Mouse (Mus musculus): Measurements from ENCODE around the gene Atp5d.

The Atp5d gene

DNA sequence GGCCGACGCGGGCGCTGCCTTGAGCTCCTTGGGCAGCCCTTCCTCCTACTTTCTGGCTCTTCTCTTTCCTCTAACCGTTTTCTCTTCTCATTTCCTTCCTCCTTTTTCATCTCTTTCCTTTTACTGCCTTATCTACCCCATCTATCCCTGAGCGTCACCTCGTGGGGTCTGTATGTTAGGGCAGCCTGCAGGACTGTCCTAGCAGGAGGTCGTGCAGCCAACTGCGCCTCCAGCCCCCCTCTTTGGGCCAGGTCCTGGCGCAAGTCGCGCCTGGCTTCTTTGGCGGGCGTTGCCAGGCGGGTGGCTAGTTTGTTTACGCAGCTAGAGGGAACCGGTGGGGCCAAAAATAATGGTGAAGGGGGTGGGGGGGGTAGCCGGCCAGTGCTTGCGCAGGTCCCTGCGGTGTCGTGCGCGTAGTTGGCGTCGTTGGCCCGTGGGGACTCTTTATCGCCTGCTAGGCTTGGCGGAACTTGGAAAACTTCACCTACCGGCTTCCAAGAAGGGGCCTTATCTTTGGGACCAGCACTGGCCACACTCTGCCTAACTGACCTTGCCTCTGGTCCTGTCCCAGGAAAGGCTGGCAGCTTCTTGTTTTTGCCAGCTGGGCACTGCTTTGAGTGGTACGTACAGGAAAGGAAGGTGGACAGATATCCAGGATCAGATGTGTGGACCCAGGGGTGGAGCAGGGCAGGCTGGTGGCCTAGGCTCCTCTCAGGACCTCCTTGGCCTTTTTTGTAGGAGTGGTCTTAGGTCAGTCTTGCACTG lies 21.3 kb upstream of the Atp5d start:
- in situ Hi-C loops (cut with MseI, MboI): no loop called here

DNA sequence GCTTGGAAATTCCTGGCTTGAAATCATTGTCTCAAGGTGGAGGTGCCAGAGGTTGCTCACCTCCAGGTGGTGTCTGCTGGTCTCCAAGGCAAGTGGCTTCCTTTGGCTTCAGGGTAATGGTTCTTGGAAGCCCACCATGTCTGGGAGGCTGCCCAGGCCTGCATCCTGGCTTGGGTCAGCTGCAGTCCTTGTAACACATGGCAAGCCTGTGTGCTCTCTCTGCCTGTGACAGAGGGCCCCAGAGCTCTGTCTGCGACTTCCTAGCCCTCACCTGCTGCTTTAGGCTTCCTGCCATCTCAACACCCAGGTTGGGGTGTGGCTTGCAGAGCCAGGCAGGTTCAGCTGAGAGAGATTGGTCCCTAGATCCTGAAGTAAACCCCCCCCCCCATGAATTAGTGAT lies 20.7 kb upstream of the Atp5d start:
- in situ Hi-C loops (cut with MseI, MboI): no loop called here

DNA sequence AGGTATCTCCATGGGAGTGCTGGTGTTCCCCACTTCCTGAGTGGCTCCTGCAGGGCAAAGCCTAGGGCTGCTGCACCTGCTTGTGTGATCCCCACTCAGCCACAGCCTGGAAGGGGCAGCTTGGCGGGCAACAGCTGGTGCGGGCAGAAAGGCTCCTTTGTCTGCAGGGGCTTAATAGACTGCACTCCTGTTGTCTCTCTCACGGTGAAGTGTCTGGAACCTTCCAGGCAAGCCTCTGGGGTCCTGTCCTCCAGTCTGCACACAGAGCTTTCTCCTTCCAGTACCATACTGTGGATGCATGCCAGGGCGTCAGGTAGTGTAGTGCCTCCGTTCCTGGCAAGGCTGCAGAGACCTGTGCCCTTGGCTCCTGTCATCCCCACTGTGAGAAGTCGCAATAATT lies 19.9 kb upstream of the Atp5d start:
- in situ Hi-C loops (cut with MseI, MboI): no loop called here

DNA sequence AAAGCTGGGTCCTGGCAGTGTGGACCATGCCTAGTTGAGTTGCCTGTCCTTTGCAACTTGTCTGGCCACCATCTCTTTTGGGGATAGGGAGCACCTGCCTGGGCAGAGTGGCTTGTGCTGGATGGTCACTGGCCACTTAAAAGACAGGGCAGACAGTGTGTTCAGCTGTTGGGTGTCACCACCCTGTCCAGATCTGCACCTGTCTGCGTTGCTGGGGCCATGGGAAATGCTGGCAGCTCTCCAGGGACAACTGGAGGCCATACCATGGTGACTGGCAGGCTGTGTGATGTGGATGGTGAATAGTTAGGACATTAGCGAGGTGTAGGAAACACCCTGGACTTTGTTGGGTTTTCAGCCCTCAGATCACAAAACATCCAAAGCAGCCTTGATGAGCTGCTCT lies 18.3 kb upstream of the Atp5d start:
- in situ Hi-C loops (cut with MseI, MboI): no loop called here

DNA sequence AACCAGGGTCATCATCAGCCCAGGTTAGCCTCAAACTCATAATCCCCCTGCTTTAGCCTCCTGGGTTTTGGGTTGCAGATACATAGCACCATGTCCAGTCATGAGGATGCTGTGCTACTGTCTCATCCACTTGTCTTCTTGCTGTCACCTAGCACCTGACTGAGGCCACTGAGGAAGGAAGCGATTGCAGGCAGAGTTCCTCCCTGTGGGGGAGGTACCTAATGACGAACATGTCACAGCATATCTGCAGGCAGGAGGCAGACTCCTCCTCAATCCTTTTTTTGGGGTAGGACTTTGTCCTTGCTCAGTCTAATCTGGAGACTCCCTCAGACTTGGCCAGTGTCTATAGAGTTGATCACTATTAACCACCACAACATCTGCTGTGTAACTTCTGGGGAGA lies 16.8 kb upstream of the Atp5d start:
- in situ Hi-C loops (cut with MseI, MboI): no loop called here

DNA sequence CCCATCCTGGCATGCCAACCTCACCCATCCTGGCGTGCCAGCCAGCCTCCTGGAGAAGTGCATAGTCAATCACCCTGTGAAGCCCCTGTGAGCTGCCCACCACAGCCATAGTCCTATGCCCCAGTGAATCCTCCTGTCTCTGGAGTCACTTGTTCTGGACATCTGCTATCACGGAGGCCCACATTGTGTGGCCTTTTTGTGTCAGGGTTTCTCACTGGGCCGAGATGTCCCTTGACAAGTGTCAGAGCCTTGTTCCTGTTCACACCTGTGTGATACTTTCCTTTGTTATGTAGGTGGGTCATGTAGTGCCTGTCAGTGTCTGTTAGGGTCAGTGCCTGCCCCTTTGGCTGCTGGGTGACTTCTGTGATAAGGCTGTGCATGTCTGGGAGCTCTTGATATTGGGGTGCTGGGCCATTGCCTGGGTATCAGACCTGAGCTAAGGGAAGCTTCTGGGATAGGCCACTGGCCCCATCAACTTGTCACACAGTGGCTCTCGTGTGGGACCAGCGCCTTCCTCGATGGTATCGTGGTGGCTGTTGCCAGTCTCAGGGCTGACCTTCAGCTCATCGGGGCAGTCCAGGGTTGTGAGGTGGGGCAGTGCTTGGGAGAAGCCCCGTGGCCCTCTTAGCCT lies 14.4 kb upstream of the Atp5d start:
- in situ Hi-C loops (cut with MseI, MboI): no loop called here

DNA sequence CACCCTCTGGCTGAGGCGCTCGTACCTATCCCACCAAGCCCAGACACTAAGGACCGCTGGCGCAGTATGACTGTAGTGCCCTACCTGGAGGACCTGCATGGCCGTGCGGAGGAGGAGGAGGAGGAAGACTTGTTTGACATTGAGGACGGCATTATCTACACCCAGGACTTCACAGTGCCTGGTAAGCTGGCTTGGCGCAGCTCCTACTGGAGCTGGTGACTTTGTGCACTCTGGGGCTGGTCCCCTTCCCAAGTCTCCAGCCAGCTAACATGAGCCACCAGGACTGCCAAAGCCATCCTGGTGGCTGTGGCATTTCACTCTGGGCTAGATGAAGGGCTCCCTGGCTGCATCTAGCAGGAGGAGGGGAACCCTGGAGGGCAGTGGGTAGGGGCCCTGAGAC lies 10.5 kb upstream of the Atp5d start:
- in situ Hi-C loops (cut with MseI, MboI): no loop called here

DNA sequence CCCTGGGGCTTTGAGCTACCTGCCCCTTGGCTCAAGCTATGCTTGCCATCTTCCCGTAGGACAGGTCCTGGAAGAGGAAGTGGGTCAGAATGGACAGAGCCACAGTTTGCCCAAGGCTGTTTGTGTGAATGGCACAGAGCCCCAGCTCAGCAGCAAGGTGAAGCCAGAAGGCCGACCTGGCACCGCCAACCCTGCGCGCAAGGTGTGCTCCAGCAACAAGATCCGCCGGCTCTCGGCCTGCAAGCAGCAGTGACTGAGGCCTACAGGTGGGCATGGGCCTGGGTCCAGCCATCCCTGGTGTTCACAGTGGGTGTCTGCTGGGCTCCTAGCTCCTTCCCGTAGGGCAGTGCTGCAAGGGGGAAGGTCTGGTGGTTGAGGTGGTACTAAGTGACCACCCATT lies 8.6 kb upstream of the Atp5d start:
- in situ Hi-C loops (cut with MseI, MboI): no loop called here

DNA sequence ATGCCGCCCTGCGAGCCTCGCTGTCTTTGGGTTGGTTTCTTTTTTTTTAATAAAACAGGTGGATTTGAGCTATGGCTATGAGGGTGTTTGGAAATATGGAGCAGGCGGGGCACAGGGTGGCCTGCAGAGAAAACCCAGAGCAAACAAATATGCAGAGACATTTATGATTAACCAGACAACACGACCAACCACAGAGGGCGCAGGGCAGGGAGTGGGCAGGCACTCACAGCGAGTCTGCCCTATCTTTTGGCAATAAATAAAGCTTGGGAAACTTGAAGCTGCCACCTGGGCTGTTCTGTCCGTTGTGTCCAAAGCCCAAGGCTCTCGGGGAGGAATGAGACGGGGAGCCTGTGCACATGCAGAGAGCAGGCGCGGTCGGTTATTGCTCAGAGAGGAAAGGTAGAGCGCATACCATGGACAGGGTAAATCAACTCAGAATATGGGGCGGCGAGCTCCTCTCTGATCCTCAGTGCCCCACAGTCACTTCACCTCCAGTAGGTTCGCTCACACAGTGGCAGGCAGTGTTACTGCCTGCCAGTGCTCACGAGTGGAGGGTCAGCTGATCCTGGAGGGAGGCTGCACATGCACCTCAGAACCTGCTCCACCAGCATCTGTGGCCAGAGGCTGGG lies 7.9 kb upstream of the Atp5d start:
- in situ Hi-C loops (cut with MseI, MboI): no loop called here

DNA sequence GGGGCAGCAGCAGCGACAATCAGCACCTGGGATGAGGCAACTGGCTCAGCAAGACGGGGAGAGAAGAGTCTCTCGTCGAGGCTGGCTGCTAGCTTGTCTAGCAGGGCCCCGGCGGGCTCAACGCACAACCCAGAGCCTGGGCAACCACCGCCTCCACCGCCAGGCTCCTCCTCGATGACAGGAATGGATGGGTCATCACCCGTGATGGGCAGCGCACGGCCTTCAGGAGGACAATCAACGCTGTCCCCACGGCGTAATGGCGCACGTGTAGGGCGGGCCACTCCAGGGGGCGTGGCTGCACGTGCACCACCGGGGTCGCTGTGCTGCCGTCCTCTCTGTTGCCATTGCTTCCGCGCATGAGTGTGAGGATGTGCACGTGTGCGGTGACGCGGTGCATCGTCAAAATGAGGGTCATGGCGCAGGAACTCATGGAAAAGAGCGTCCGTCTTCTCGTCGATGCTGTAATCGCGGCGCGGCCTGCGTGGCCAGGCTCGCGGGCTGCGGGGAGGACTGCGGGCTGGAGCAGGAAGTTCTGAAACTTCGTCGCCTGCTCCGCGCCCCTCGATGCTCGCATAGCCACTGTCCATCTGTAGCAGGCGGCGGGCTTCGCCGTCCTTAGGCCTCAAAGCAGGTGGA lies 7.0 kb upstream of the Atp5d start:
- in situ Hi-C loops (cut with MseI, MboI): no loop called here

DNA sequence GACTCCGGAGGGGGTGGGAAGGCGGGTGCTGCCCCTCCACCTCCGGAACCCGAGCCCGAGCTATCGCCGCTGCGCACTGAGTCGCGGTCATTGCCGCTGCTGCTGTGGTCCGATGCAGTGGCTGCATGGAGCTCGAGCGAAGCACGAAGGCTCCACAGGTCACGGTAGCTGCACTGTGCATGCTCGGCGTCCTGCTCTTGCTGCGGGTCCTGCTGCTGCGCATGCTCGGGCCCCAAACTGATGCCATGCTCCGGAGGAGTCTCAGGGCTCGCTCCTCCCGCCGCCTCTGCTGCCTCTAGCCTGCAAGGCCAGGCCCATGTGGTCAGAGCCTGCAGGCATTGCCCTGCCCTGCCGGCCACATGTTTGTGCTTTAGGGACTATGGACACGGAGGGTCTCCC lies 6.5 kb upstream of the Atp5d start:
- in situ Hi-C loops (cut with MseI, MboI): no loop called here

DNA sequence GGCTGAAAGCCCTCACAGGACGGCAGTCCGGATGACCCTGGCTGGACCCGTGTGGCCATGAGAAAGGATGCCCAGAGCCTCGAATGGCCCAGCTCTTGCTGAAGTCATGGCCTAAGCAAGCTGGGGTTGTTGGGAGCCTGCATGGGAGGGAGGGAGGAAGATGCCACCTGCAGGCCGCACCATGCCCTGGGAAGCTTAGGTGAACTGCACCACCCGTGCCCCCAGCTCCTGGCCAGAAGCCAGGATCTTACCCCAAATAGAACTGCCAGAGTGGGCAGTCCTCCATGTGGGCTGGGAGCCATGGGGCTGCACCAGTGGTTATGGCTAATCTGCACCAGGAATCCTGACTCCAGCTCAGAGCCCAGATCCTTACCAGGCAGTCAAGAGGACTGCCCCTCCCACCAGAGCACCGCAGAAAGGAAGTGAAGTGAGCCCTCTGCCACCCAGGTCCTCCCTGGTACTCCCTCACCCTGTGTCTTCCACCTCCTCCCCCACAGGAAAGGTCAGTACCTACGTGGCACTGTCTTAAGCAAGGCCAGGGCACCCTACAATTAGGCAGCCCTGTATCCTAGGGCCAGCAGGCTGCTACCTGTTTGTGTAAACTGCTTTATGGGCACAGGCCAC lies 5.1 kb upstream of the Atp5d start:
- in situ Hi-C loops (cut with MseI, MboI): no loop called here

DNA sequence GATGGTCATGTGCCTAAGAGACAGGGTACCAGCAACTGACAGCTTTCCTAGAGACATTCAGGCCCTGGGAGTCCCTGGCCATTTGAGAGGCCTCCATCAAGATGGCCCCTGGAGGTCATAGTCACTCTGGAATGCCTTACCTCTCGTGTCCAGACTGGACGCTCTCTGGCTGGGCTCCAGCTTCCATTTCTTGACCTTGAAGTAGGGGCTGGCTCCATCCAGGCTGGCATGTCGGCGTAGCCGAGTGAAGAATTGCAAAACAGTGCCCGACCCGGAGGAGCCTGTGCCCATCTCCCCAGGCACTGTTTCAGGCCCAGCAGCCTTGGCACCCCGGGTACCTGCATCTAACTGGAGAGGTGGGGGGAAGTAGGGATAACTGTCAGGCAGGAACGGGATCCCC lies 4.0 kb upstream of the Atp5d start:
- in situ Hi-C loops (cut with MseI, MboI): no loop called here

DNA sequence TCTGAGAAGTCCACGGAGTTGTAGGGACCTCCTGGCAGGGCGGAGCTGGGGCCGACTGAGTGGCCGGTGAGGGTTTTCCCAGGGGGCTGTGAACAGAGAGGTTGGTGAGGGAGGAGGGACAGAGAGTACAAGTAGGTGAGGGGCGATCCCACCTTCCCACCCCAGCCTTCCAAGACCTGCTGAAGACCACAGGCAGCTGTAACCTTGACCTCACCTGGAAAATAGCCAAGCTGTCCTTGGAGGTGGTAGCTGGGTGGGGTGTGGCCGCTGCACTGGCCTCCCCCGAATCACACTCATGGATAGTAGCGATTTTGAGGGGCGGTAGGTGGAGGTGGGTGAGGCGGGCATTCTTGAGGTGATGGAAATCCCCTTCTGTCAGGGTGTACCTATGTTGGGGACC lies 3.3 kb upstream of the Atp5d start:
- in situ Hi-C loops (cut with MseI, MboI): no loop called here

DNA sequence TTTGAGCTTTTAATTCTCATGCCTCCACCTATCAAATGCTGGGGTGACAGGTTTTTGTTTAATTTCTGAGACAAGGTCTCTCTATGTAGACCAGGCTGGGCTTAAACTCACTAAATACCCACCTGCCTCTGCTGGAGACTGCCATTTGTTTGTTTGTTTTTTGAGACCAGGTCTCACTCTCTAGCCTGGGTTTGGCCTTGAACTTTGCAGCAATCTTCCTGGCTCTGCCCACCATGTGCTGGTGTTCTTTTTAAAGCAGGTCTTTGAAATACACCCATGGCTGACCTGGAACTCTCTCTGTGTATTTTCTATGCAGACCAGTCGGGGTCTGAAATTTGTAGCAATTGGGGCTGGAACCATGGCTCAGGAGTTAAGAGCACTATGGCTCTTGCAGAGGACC lies 2.8 kb upstream of the Atp5d start:
- in situ Hi-C loops (cut with MseI, MboI): no loop called here

DNA sequence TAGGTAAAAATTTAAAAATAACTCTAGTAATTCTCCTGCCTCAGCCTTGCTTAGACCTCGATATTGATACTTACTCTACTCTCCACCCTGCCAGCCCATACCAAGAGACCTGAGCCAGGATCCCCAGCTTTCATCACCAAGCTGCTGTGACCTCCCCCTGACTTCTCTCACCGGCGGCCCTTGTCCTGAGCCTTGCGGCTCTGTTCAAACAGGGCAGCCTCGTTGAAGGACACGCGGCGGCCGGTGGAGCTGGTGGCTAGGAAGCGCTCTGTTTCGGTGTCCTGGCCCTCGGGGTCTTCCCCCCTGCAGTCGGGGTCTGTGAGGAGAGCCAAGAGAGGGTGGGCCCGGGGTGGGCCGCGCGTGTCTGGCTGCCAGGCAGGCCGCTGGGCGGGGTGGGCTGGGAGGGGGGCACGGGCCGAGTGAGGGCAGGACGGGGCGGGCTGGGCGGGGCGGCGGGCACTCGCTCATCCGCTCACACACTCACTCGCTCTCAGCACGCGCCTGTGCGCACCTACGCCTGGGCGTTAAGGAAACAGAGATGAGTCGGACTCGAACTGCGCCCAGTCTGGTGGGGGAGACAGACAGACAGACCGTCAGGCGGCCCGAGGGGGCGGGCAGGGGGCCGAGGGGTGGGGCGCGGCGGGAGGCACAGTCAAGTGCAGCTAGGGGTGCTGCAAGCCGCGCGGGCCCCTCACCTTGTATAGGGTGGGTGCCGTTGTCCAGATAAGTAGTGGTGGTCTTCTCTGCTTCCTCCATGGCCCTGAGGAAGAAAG lies 2.1 kb upstream of the Atp5d start:
- in situ Hi-C loops (cut with MseI, MboI): no loop called here

DNA sequence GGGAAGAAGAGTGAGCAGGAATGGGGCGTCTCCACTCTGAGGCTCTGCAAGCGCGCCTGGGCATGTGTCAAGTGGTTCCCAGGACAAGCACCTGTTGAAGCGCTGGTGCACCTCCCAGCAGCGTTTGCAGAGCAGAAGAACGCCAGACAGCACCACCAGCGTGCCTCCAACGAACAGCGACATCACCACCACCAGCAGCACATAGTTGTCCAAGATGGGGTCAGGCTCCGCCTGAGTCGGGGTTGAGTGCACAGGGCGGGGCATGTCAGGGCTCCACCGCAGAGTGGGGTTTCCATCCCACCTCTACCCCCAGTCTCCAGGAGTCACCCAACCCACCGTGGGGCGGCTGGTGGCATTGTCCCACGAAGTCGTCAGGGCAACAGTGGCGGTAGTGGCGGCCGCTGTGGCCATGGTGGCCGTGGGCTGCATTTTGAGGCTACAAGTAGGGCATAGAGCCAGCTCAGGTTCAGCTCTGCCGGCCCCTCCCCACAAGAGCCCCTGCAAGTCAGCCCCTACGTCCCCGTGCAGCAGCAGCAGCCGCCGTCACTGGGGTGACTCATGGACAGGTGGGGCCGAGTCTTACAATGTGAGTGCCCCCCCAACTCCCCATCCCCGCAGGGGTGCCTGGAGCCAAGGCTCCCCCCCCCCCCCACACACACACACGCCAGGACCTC lies 1.3 kb upstream of the Atp5d start:
- in situ Hi-C loops (cut with MseI, MboI): no loop called here

DNA sequence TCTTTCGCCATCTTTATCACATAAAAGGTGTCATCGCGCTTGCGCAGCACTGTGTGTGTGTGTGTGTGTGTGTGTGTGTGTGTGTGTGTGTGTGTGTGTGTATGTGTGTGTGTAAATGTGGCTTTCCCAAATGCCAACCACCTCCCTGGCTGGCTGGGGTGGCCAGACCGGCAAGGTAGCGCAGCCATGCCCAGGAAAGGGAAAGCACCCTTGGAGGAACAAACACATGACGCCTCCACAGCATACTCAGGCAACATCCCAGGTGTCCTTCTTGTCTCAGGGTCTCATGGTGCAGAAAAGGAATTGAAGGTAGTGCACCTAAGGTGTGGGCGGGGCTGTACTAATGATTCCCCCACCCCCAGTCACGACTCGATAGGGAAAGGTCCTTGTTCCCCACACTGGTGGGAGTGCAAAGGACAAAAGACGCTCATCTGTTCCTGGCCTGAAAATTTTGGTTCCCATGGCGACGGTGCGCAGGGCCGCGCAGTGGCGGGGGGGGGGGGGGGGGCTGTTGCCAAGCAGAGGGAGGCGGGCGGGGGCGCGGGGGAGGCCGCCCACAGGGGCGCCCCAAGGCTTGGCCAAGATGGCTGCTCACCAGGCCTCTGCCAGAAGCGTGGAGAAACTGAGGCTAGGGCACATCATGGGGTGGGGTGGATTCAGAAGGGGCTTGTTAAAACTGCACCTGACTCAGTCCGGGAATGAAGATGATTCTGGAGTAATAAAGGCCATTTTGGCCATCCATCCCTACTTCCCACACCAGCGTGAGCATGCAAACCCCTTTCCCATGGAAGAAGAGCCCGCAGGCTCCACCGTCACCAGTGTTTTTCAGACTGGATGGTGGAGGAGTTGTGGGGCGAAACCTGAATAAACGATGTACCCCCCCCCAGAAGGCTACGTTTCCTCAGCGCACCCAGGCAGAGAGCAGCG lies 543 bp upstream of the Atp5d start:
- in situ Hi-C loops (cut with MseI, MboI): no loop called here

DNA sequence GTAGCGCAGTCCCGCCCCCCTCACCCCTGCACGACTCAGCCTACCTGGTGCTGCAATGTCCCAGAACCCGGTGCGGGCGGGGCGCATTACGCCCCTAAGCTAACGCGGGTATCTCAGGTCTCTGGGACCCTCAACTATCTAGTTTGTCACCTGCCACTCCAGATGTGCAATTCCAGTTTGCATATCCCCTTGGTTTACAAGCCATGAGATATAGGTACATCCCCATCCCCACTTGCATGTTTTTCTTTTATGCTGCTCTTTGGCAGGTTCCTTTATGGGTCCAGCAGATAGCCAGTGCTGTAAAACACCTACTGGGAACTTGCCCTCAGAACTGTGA lies 975 bp downstream of the Atp5d start:
- in situ Hi-C loops (cut with MseI, MboI): no loop called here
